Mouse (Mus musculus): ENCODE results near the gene Trmt13.
"Not testable (repeated sequence)": the region's sequence is repeated elsewhere in the genome, so short reads cannot be mapped to it uniquely, and the experiment has no call there.

The Trmt13 gene

DNA sequence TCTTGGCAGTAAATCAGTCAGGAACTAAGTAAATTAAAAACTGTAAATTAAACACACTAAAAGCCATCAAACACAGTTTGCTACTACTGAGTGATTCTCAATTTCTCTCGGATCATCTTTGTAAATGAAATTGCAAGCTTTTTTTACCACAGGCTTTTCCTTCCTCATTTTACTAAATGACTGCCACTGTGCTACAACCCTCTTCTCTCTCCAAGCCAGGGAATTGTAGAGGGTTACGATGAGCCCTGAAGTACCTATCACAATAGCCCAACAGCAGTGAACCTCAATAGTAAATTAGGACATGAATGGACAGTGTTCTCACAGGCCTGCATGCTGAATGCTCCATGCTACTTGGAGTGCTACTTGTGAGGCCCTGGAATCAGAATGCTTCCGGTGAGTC lies 19.7 kb upstream of the Trmt13 start:
- no peak for DNase-seq (ENCODE audit: extremely low spot score)

DNA sequence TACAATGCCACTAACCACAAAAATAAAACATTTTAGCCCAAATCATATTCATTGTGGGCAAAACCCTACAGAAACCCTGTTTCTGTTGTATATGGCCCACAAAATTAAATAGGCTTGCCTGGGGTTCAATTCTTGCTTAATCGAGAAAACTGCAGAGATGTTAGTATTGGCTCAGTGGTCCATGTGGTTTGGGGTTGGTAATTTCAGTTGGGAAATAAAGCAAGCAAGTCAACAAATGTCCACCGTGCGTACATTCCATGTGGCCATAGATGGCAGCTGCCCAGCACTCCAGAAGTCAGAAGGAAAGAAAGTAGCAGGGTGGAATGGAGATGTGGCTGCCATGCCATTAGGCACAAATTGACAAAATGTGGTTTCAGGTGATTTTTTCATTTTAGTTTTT lies 18.6 kb upstream of the Trmt13 start:
- no peak for DNase-seq (ENCODE audit: extremely low spot score)

DNA sequence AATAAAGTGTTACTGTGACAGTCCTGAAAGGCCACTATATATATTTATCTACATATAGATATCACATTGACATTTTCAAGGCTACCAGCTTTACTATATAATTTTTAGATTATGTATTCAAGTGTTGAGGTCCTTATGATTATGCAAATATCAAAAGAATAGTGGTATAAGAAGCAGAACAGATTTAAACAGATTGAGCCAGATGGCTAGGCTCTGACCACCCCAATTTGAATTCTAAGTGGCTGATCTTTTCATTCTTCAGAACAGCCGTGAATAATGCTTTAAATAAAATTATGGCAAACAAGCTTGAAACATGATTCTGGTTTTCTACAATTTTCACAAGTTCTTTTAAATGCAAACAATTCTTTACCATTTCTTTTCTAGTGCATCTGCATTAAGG lies 17.1 kb upstream of the Trmt13 start:
- no peak for DNase-seq (ENCODE audit: extremely low spot score)

DNA sequence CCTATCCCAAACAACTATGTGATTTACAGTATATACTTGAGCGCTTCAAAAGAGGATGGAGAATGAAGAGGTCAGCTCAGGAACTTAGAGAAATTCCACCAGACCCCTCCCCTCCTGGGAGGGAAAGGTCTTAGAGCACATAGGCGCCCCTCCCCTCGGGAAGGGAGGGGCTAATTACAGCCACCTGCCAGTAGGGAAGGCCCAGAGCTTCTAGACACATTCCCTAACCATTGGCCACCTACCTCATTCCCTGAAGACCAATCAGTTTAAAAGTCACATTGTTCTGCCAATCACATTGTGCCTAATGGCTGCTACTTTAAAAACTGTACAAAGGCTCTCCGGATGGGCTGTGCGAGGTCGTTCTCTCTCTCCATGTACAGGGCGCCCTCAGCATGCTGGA lies 8.3 kb upstream of the Trmt13 start:
- DNase-seq (ENCODE audit: extremely low spot score): no peak

DNA sequence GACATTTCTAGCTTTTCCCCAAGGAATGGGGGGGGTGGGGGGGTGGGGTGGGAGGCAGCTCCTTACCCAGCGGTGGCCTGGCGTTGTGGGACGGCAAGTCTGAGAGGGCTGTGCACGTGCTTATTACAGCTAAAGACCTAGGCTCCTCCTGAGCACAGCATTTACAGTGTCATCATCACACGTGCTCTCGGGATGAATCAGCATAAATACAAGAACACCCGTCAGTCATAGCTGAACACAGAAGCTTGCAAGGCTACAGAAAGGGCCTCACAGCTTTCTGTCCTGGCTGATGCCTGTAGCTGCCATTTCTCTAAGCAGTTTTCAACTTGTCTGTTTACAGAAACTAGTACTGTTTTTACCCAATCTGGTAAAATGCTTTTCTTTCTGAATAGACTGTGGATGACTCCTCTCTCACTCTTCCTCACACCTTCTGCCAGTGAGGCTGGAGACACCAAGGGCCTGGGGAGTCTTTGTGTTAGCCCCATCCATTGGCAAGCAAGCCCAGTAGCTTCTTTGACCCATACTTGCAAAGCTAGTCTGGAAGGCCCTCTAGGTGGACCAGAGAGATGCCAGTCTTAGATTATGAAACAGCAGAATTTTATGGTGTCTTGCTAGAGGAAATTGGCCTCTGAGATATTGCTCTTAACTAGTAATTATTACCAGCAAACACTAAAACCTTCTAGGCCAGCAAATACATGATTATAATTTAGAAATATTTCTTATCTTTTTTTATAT lies 6.4 kb upstream of the Trmt13 start:
- no peak for DNase-seq (ENCODE audit: extremely low spot score)

DNA sequence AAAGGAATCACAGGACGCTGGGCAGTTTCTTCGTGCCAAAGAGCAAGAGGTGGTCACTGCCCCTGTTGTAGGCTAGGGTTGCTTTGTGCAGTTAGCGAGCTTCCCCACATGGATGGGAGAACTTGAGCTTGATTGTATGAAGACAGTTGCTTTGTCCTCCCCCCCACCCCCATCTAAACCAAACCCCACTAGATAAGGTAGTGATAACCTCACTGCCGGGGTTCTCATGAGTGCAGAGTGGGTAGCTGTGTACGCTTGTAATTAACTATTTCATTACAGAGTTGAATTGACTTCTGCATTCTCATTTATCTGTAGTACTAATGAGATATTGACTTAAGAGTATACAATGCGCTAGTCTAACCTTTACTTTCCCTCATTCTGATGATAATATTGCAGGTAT lies 4.5 kb upstream of the Trmt13 start:
- DNase-seq (ENCODE audit: extremely low spot score): no peak

DNA sequence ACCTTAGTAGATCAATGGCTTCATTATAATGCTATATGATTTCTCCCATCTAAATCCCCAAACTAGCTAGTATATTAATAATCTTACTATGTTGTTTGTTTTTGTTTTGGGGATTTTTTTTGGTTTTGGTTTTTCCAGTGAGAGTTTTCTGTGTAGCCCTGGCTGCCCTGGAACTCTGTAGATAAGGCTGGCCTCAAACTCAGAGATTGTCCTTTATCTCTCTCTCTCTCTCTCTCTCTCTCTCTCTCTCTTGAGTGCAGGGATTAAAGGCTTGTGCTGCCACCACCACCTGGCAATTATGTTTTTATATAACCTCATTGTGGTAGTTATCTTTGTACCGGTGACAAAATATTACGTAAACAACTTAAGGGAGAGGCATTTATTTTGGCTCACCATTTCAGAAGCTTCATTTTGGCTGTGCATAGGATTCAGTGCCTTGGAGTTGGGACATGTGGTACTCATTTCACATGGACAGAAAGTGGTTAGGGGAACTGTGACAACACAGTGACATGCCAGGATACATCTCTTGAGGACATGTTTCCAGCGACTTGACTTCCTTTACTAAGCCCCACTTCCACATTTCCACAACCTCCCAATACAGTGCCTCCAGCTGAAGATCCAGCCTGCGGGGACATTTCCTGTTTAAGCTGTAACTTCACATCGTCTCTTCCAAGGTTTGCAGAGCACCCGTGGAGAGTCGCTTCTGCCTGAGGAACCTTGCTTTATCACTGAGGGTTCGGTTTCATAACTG lies 1.1 kb upstream of the Trmt13 start:
- no peak for DNase-seq (ENCODE audit: extremely low spot score)

DNA sequence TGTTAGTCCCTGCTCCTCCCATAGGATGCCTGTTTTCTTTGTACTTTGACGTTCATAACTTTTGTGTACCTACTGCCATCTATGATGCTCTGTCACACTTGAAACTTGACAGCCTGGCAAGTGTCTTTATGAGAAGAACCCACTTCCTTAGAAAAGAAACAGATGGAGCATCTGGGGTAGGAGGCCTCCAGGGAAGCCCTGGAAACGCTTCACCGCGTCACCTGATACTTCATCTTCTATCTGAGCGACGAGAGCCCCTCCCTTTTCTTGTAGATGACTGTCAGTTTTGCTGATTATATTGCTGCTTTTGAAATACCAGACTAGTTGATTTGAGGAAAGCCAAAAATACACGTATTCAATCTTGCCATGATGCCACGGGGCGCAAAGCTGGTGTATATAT lies 9.8 kb downstream of the Trmt13 start:
- DNase-seq (ENCODE audit: extremely low spot score): no peak

DNA sequence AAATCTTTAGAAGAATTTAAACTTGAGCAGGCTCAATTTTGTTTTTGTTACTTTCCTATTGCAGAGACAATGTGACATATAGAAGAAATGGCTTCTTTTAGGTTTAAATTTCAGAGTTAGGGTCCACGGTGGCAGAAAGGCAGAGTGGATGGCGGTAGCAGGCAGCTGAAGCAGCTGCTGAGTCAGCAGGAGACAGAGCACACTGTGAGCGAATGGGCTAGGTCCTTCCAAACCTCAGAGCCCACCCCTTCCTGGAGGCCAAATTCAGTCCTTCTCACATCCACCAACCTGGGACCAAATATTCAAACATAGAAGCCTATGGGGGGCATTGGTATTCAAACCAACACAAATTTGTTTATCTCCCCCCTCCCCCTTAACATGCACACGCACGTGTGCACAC lies 12.6 kb downstream of the Trmt13 start:
- DNase-seq (ENCODE audit: extremely low spot score): no peak

DNA sequence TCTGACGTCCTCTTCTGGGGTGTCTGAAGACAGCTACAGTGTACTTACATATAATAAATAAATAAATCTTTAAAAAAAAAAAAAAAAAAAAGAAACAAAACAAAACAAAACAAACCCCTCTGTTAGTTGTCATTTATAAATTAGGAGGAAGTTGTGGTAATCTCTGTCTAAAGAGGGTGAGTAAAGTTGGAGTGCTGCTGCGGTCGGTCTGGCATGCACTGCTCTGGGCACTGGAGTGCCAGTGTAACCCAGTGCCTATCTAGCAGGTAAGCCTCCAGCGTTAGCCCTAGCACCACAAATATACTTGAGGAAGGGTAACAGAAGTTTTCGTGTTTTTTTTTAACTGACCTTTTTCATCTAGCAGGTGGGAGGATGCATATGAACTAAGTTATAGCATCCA lies 13.4 kb downstream of the Trmt13 start:
- DNase-seq (ENCODE audit: extremely low spot score): no peak

DNA sequence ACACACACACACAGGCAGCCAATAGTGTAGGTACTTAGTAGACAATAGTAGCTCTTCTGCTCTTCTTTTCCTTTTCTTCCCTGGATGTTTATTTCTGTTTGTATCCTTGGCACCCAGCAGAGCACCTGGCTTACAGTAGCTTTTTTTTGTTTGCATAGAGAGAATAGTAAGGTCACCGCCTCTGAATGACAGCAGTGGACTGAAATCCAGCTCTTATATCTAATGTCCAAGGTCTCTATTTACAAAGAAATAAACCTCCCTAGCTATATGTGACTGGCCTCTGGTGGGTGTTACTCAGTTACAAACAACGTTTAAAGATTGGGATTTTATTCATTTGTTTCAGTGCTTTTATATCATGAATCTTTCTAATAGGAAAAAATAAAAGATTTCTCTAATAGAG lies 14.7 kb downstream of the Trmt13 start:
- DNase-seq (ENCODE audit: extremely low spot score): no peak

DNA sequence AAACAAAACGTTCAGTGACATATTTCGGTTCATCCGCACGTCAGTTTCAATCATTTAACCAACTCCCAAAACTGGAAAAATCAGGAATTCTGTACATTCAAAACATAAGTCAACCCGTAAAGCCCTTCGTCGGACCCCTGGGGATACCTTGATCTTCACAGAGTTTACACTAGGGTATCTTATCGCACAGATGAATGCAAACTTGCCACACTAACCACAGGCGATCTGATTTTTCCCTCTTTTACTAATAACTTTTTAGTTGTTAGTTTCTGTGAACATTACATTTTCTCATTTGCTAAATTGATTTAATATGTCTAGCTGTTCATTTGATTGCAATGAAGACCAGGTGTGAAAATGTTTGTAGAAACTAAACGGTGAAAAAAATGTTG lies 18.8 kb downstream of the Trmt13 start:
- DNase-seq (ENCODE audit: extremely low spot score): no peak

DNA sequence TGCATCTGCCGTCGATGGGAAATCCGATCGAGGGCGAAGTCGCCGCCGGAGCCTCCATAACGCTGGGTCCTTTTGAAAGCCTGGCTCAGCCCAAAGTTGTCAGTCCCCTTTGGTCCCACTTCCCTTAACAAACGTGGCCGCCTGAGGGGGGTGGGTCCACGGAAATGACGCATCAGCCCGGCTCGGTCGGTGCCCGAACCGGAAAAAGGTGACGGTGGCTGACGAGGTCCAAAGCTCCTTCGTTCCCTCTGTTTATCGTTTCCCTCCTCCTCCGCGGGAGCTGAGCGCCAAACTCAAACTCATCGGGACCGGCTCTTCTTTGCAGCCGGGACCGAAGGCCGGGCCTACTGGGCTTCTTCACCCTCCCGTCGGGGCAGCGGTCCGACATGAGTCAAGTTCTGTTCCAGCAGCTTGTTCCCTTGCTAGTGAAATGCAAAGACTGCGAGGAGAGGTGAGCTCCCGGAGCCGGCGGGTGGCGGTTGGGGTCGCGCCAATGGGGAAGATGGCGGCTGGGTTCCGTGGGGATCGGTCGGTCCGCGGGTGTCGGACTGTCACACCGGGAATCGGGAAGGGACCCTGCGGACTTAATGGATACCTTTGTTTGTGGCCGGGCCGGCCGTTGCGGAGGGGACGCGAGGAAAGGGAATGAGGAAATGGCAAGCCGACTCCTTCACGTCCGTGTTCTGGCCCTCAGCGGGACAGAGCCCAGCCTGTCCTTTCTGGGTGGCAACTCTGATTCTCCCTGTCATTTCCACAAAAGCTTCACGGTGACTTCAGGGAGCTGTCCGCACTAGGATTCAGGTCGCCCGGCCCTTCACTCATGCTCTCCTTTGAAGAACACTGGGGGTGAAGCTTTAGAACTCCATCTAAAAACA lies 19.4 kb downstream of the Trmt13 start, which contains the start of gene Sass6:
Sass6 (plus strand) TSS at position 255 of the 875 bp plus-strand sequence.
- peak; percentile 95 for DNase-seq (ENCODE audit: extremely low spot score)

DNA sequence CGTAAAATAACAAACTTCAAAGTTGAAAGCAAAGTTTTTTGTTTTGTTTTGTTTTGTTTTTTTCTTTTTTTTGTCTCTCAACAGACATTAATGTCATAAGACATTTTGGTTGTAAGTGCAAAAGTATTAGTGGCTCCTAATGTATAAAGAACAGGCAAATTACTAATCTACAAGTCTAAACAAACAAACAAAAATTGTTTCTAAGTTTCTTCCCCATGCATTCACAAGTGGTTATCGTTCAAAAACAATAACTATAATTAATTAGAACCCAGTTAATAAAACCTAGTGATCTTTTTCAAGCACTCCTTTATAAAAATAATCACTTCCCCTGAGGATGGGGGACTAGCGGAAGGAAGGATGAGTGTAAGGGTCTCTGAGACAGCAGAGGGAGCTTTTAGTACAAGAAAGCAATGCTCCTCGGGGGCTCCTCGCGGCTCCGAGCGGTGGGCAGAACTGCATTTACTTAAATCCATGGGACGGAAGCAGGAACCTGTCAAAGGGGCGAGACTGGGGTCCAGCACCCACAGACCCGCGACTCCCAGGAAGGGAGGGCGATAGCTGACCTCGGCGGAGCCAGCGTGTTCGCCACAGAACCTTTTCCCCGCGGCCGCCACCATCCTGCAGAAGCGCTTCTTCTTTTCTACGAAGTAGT lies 20.2 kb downstream of the Trmt13 start:
- no peak for DNase-seq (ENCODE audit: extremely low spot score)

DNA sequence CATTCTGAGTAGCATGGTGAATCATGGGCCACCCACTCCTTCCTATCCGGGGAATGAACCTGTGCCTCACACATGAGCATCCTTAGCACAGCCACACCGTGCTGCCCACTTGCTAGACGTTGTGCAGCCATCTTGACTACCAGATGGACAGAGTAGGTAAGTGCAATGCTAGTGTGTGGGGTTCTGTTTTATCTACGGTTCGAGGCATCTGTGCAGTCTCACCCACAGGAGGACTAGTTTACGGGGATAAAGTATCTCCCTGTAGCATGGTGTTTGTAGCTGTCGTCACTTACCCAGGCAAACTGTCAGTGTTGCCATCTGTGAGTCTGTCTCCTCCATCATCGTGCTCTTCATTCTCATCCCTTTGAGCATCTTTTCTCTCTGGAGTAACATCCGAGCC lies 32.2 kb downstream of the Trmt13 start:
- no peak for DNase-seq (ENCODE audit: extremely low spot score)

DNA sequence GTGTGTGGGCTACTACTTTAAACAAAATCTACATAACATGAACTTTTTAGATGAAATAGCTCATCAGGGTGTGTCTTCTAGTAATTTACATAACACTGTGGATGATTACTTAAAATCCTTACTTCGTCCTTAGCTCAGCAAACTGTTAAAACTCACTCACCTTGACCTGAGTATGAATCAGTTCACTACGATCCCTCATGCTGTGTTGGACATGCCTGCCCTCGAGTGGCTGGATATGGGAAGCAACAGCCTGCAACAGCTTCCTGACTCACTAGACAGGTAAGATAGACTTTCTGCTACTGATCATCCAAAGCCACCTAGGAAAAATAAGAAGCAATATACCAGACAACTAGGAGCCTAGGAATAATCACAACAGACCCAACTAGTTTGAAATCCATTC lies 37.1 kb downstream of the Trmt13 start:
- DNase-seq (ENCODE audit: extremely low spot score): no peak

DNA sequence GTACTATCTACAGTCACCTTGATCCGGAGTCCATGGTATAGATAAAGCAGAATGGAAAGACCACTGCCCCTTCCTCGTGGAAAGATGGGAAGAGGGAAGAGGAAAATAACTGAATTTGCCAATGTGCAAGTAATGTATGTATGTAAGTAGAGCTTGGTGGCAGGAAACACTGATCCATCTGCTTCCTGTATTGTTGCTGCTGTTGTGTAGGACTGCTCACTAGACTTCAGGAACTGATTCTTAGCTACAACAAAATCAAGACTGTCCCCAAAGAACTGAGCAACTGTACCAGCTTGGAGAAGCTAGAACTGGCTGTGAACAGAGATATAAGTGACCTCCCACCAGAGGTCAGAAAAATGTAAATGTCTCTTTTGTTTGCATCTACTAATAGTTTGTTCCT lies 43.8 kb downstream of the Trmt13 start:
- no peak for DNase-seq (ENCODE audit: extremely low spot score)

DNA sequence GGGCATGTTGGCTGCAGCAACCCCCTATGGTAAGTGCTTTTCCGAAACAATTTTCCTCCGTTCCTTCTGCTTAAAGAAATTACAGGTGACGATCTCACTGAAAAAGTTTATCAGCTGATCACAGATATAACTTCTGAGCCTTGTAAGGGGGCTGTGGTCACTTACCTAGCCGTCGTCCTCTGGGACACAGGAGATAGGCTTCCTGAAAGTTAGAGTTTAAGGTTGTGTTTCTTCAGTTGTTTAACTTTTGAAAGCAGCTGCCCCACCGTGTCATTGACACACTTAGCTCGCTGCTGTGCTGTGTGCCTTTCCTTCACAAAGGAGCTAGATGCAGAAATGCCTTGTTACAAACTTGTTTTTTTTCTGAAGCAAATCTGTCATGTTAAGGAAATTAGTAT lies 51.3 kb downstream of the Trmt13 start:
- no peak for DNase-seq (ENCODE audit: extremely low spot score)

DNA sequence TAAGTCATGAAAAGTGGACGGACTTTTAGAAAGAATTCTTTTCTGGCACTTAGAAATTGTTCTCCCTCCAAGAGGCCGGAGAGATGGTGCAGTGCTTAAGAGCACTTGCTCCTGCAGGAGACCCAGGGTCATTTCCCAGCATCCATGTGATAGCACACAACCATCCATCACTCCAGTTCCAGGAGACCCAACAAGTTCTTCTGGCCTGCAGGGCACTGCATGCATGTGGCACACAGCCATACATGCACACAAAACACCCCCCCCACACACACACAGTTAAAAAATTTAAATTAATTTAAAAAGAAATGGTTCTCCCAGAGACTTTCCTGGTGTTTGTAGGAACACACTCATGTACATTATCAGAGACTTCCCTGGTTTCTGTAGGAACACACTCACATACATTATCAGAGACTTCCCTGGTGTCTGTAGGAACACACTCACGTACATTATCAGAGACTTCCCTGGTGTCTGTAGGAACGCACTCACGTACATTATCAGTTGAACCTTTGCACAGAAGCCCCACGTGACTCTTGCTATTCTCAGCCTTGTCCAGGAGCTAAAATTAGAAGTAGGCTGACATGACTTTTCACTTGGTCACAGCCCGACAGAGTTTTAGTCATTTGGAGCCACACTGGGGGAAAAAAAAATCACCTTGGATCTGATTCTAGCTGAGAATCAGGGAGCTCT lies 51.8 kb downstream of the Trmt13 start, which contains the start of gene Lrrc39:
Lrrc39 (plus strand) TSS at position 566 of the 687 bp plus-strand sequence.
- no peak for DNase-seq (ENCODE audit: extremely low spot score)

DNA sequence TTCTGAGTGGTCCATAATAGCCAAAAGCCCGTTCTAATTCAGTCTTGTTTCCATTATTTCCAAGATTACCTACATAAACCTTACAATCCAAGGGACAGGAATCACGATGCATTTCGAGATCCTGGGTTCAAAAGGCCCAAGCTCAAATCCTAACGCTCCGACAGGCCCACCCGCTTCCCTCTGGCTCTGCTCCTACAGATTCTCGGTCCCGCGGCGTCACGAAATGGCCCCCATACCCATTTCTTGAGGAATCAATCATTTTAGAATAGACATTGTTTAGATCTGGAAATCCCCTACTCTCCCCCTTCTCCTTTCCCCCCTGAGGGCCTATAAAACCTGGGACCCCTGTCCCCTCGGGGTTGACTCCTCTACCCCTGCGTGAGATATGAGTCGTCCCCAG lies 53.1 kb downstream of the Trmt13 start:
- DNase-seq (ENCODE audit: extremely low spot score): not testable (repeated sequence)

DNA sequence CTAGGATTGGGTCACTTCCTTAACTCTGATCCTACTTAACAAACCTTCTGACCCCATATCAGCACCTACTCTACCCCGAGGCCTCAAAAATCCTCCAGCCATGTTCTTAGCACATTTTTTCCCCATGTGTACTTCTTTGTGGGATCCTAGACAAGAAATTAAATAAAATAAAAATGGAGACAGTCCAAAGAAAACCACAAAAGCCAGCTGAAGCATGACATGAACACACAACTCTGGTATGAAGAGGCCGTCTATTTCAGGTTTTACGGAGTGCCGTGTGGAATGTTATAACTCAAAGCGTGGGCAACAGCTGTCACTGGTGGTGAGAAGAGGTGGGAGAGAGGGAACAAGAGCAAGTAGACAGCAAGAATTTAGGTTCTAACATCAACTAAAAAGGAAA lies 63.0 kb downstream of the Trmt13 start:
- DNase-seq (ENCODE audit: extremely low spot score): no peak

Measured in embryo, embryonic 9.5 days (tissue).